Mouse (Mus musculus) forebrain, embryonic 12.5 days (tissue): Measurements from ENCODE around the gene Lca5l. TPM values are rescaled to one million over a fixed set of nuclear protein-coding genes. Genes with fewer than 3 reads are reported as not detected.

ENCODE experiments used
- polyA plus RNA-seq: library from polyadenylated mRNA; unstranded; fragments of >200 nt; fragmentation: Nextera tagmentation; extraction: Ambion mirVana; gene quantifications from 2 replicates; pipeline ENCODE4 v1.2.1, GENCODE M21; 2016

The Lca5l gene
- polyA plus RNA-seq, 1 experiment from 2014 or later, result 1.3 TPM

Other genes with a start within 250 kb of the Lca5l start
- 72.2 and 73.6 TPM in 2 replicates for gene Psmg1, start 201.3 kb downstream of the Lca5l start, polyA plus RNA-seq
- gene Brwd1, start 109.7 kb downstream of the Lca5l start, polyA plus RNA-seq, result 212 and 217 TPM in 2 replicates
- gene Hmgn1, start 64.5 kb downstream of the Lca5l start, polyA plus RNA-seq, result 799 and 857 TPM in 2 replicates
- 116 and 127 TPM in 2 replicates for gene Wrb, start 46.9 kb downstream of the Lca5l start, polyA plus RNA-seq
- gene Sh3bgr, start 8.2 kb upstream of the Lca5l start, polyA plus RNA-seq, result 0.59 and 1.6 TPM in 2 replicates
- gene B3galt5, start 43.5 kb upstream of the Lca5l start, polyA plus RNA-seq, result 0.73 and 0.82 TPM in 2 replicates